Mouse (Mus musculus) hindbrain, embryonic 11.5 days (tissue): ENCODE data around the gene Ubald1. TPM values are rescaled to one million over a fixed set of nuclear protein-coding genes. Genes with fewer than 3 reads are reported as not detected.
A peak's percentile ranks its signal among the peaks of the same experiment; 100 is the strongest.

ENCODE experiments used
- ATAC-seq: fragments of 200-750 bp; cut with Nextera tagmentation; 2 replicates; pipeline ENCODE4 v1.8.0; 2017; ENCODE audit warnings: mild to moderate bottlenecking, moderate TSS enrichment, moderate library complexity; ENCODE audit not compliant: low FRiP score
- DNase-seq: peaks from one replicate; pipeline ENCODE4 v3.0.0-alpha.2; 2015; ENCODE audit warnings: low spot score
- H3K27ac ChIP-seq: fragments of 300-500 bp; sonication (generic); 2 replicates; pipeline ENCODE4 v1.5.1; 2014; ENCODE audit warnings: mild to moderate bottlenecking, low read depth, low read length
- H3K27me3 ChIP-seq: fragments of 300-500 bp; sonication (generic); 2 replicates; pipeline ENCODE4 v1.6.1; 2014; ENCODE audit warnings: mild to moderate bottlenecking, low read length, moderate library complexity, mixed read lengths; ENCODE audit not compliant: control insufficient read depth, insufficient read depth
- H3K36me3 ChIP-seq: fragments of 300-500 bp; sonication (generic); 2 replicates; pipeline ENCODE4 v1.6.1; 2014; ENCODE audit warnings: mild to moderate bottlenecking, low read length, moderate library complexity, mixed read lengths; ENCODE audit not compliant: control insufficient read depth, insufficient read depth
- H3K4me1 ChIP-seq: fragments of 300-500 bp; sonication (generic); replicated peaks from 2 replicates; pipeline ENCODE4 v1.6.1; 2014; ENCODE audit warnings: low read length, mixed read lengths; ENCODE audit not compliant: control insufficient read depth, insufficient read depth
- H3K4me2 ChIP-seq: fragments of 300-500 bp; sonication (generic); replicated peaks from 2 replicates; pipeline ENCODE4 v1.6.1; 2014; ENCODE audit warnings: mild to moderate bottlenecking, low read depth, low read length
- H3K4me3 ChIP-seq: fragments of 300-500 bp; sonication (generic); 2 replicates; pipeline ENCODE4 v1.5.1; 2014; ENCODE audit warnings: low read depth, low read length
- H3K9ac ChIP-seq: fragments of 300-500 bp; sonication (generic); 2 replicates; pipeline ENCODE4 v1.6.1; 2014; ENCODE audit warnings: low read depth, low read length
- H3K9me3 ChIP-seq: fragments of 300-500 bp; sonication (generic); 2 replicates; pipeline ENCODE4 v1.6.1; 2016; ENCODE audit warnings: low read length; ENCODE audit not compliant: control insufficient read depth
- WGBS: fragments of 180-500 bp; shearing (Covaris S2); extraction: QIAGEN DNeasy Blood & Tissue Kit; methylation state at CpG from one replicate; pipeline ENCODE4 v1.1.7; 2014; 5-methylcytosine and 5-hydroxymethylcytosine counted together
- polyA plus RNA-seq: library from polyadenylated mRNA; unstranded; fragments of >200 nt; fragmentation: Nextera tagmentation; extraction: Ambion mirVana; gene quantifications from 2 replicates; pipeline ENCODE4 v1.2.1, GENCODE M21; 2014

The Ubald1 gene
- polyA plus RNA-seq, 1 experiment from 2014 or later, result 28.9 TPM

DNA sequence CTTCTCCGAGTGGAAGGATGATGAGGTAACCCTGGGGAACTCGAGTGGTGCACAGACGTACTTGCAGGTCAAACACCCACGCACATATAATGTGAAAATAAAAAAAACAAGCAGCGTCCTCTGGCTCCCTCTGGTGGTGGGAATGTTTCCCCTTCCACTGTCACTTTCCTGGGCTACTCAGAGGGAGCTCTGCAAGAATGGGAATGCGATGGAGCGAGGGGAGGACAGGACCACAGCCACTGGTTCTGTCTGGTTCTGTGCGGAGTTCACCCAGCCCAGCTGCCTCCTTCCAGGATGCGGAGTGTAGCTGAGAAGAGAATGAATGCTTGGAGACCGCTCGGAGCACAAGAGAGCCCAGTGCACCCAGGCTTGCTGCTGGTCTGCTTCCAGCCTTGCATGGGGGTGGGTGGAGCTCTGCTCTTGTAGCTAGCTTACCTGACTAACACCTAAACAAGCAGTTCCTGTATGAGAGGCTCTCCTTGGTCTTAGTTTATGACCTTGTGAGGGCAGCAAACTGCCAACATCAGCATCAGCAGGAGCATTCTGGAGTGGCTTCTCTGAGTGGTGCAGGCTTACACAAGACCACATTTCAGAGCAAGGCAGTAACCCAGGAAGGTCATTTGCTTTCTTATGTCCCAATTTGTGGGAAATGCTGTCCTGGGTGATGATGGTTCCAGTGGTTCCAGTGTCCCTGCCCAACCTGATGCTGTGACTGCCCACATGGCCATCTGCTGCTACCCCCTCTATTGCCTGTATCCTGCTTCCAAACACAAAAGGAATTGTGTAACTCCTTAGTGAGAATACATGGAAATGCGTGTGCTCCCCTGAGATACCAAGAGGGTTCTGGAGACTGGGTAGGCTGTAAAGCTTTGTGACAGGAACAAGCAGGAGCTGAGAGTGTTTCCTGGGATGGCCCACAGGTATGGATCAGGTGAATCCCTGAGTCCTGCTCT lies 33.9 kb upstream of the Ubald1 start:
- Histone ChIP-seq H3K36me3 (no peaks in the 10 kb centered on the region), H3K4me3 (no peak overlapping the region), H3K27ac (0 out of 2 replicates have a peak overlapping the region, but pooled peaks have one; percentile 27), H3K4me2 (no peak overlapping the region), H3K27me3 (no peaks in the 10 kb centered on the region), H3K9ac (no peak overlapping the region), H3K4me1 (no peaks in the 10 kb centered on the region), H3K9me3 (no peaks in the 10 kb centered on the region)
- DNase-seq (peak; percentile 86), ATAC-seq (peak; percentile 63)
- 39% methylated on average over 12 of the region's 12 CpGs for WGBS

DNA sequence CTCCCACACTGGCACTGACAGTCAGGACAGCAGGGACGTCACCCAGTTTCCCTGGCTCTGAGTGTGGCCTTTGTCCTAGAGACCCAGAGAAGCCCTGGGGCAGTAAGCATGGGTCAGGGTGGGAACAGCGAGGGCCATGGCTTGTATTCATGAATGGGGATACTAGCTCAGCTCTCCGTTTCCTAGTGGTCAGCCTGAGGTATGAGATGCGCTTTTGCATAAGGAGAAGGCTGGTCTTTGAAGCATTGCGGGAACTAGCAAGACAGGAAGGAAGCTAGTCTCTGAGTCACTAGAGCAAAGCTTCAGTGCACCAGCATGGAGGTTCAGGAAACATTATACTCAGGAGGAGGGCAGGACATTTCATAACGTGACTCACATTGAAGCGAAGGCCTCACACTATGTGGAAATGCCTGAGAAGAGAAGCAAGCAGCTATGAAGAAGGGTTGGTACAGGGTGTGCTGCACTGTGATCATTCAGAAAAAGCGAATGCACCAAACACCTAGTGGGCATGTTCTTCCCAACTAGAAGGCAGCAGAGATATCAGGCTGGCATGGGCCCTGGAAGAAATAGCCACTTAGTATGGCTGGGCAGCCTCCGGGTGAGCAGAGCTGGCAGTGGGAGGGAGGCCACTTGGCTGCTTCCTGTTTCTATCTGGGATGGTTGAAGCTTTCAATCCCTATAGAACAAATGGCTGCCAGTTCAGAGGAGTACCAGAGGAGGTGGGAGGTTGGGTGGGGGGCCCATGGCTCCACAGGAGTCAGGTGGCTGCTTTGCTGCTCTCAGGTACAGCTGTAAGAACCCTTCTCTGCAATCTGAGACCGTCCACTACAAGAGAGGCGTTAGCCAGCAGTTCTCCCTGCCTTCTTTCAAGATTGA lies 33.0 kb upstream of the Ubald1 start:
- 77% methylated on average over 11 of the region's 11 CpGs for WGBS
- ATAC-seq, result peak; percentile 47
- no peak for DNase-seq
- H3K27me3 ChIP-seq, result no peaks in the 10 kb centered on the region
- H3K4me1 ChIP-seq, result no peaks in the 10 kb centered on the region
- no peaks in the 10 kb centered on the region for H3K36me3 ChIP-seq
- 0 out of 2 replicates have a peak overlapping the region, but pooled peaks have one; percentile 27 for H3K27ac ChIP-seq
- no peak overlapping the region for H3K9ac ChIP-seq
- no peaks in the 10 kb centered on the region for H3K9me3 ChIP-seq
- no peak overlapping the region for H3K4me2 ChIP-seq
- H3K4me3 ChIP-seq, result no peak overlapping the region

DNA sequence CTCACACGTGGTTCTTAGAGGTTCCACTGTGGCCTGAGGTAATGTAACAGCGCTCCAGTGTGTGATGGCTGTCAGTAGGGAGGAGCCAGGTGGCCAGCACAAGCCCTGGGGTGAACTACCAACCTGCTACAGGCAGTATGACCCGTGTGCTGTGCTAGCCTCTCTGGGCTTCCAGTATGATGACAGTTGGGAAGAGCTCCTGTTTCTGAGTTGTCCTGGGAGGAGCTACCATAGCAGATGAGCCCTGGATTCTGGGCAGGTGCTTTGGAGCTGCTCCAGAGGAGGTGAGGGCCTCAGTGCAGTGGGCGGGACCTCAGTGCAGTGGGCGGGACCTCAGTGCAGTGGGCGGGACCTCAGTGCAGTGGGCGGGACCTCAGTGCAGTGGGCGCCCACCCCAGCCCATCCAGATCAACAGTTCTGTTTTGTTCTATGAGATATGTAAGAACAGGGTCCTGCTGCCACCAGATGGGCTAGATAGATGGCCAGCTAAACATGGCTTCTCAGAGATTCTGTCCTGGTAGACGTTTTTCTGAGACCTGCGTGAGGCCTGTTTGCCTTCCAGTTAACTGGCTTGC lies 32.0 kb upstream of the Ubald1 start:
- Histone ChIP-seq H3K27ac (no peak overlapping the region), H3K36me3 (no peaks in the 10 kb centered on the region), H3K4me1 (no peaks in the 10 kb centered on the region), H3K27me3 (no peaks in the 10 kb centered on the region), H3K9me3 (no peaks in the 10 kb centered on the region), H3K9ac (no peak overlapping the region), H3K4me2 (no peak overlapping the region), H3K4me3 (no peak overlapping the region)
- DNase-seq (no peak), ATAC-seq (0 out of 2 replicates have a peak, but pooled peaks have one; percentile 43)
- WGBS, result 73% methylated on average over 10 of the region's 10 CpGs

DNA sequence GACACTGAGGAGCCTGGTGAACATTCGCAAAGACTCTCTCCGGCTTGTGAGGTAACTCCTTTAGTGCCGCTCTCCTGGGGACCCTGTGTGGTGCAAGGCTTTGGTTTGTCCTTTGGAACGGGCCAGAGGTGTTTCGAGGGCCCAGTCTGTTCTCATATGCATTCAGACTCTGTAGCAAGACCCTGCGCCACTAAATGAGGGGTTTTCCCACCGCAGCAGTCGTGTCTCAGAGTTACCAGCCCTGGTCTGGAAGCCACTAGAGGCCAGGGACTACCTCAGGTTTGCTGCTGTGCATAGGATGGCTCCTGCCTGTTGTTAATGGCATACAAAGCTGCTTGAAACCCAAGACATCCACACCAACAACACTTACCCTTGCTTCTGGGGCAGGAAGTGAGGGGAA lies 30.6 kb upstream of the Ubald1 start:
- Histone ChIP-seq H3K4me1 (no peaks in the 10 kb centered on the region), H3K9ac (no peak overlapping the region), H3K36me3 (no peaks in the 10 kb centered on the region), H3K4me2 (no peak overlapping the region), H3K9me3 (no peaks in the 10 kb centered on the region), H3K27ac (no peak overlapping the region), H3K4me3 (no peak overlapping the region), H3K27me3 (no peaks in the 10 kb centered on the region)
- no peak for ATAC-seq
- 95% methylated on average over 8 of the region's 8 CpGs for WGBS
- no peak for DNase-seq

DNA sequence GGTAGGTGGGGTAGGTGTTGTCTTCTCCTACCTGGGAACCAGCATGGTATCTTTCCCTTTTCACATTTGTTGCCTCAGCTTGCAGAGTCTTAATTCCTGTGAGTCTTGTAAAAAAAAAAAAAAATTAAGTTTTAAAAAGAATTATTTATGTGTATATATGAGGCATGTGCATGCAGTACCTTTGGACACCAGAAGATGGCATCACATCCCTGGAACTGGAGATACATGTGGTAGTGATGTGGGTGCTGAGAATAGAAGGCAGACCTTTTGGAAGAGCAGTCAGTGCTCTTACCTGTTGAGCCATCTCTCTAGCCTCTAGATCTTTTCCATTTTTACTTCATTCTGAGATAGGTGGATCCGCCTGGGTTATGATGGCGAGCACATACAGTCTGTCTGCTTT lies 29.6 kb upstream of the Ubald1 start:
- Histone ChIP-seq H3K9ac (no peak overlapping the region), H3K4me2 (no peak overlapping the region), H3K4me1 (no peaks in the 10 kb centered on the region), H3K9me3 (no peaks in the 10 kb centered on the region), H3K36me3 (no peaks in the 10 kb centered on the region), H3K4me3 (no peak overlapping the region), H3K27me3 (no peaks in the 10 kb centered on the region), H3K27ac (no peak overlapping the region)
- 94% methylated on average over 2 of the region's 2 CpGs for WGBS
- DNase-seq, result no peak
- ATAC-seq, result no peak

DNA sequence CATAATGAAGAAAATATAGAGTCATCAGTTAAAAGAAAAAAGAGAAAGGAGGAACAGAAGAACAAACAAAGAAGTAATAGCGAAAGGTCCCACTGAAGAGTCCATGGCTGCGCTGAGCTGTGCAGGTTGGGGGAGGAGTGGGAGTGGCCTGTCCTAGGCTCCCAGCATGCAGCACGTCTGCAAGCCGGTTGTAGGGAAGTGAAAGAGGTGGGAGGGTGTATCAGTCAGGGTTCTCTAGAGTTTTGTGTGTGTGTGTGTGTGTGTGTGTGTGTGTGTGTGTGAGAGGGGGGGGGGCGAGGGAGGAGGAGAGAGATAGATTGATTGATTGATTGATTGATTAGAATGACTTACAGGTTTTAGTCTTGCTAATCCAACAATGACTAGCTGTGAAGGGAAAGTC lies 27.9 kb upstream of the Ubald1 start:
- WGBS, result 50% methylated on average over 4 of the region's 5 CpGs
- ATAC-seq (no peak), DNase-seq (no peak)
- Histone ChIP-seq H3K36me3 (no peaks in the 10 kb centered on the region), H3K27me3 (no peaks in the 10 kb centered on the region), H3K4me3 (no peak overlapping the region), H3K4me2 (no peak overlapping the region), H3K9me3 (no peaks in the 10 kb centered on the region), H3K4me1 (no peaks in the 10 kb centered on the region), H3K9ac (no peak overlapping the region), H3K27ac (no peak overlapping the region)

DNA sequence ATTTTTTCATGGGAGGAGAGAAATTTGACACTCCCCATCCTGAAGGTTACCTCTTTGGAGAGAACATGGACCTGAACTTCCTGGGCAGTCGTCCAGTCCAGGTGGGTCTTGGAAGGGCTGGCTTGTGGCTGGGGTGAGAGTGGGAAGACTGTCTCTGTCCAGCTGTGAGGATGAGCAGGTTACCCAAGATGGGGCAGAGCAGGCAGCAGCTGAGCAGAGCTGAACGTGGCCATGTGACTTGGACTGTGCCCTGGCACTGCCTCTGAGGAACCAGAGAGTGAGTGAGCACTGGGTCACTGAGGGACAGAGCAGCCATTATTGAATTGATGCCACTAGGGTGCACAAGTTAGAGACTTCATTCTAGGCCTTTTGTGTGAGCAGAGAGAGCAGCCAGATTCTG lies 27.3 kb upstream of the Ubald1 start:
- WGBS, result 73% methylated on average over 2 of the region's 2 CpGs
- no peak for ATAC-seq
- Histone ChIP-seq H3K27ac (no peak overlapping the region), H3K27me3 (no peaks in the 10 kb centered on the region), H3K36me3 (no peaks in the 10 kb centered on the region), H3K4me3 (no peak overlapping the region), H3K4me1 (no peaks in the 10 kb centered on the region), H3K9me3 (no peaks in the 10 kb centered on the region), H3K4me2 (no peak overlapping the region), H3K9ac (no peak overlapping the region)
- DNase-seq, result no peak

DNA sequence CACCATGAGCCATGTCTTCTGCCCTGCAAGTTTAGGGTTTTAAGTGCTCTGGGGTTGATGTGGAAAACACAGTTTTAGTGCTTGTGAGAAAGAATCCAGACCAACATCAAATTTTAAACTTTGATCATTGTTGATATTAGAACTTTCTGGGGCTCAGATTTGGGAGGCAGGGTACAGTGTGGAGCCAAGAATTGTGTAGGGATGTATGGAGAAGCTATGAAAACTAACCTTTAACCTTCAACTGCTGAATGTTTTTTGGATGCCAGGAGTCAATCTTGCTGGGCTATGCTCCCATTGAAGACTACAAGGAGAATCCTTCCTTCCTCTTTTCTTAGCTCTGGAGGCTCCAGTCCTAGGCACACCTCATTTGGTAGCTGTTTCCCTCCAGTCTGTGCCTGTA lies 26.4 kb upstream of the Ubald1 start:
- DNase-seq (no peak), ATAC-seq (no peak)
- Histone ChIP-seq H3K4me1 (no peaks in the 10 kb centered on the region), H3K4me2 (no peak overlapping the region), H3K9ac (no peak overlapping the region), H3K27me3 (no peaks in the 10 kb centered on the region), H3K9me3 (no peaks in the 10 kb centered on the region), H3K4me3 (no peak overlapping the region), H3K27ac (no peak overlapping the region), H3K36me3 (no peaks in the 10 kb centered on the region)
